Mouse (Mus musculus) midbrain, embryonic 15.5 days (tissue): ENCODE data around the gene Arvcf. TPM values are rescaled to one million over a fixed set of nuclear protein-coding genes. Genes with fewer than 3 reads are reported as not detected.

Experiments
- ATAC-seq: fragments of 200-750 bp; cut with Nextera tagmentation; replicated peaks from 2 replicates; pipeline ENCODE4 v1.8.0; 2017; ENCODE audit warnings: moderate TSS enrichment
- H3K27ac ChIP-seq: fragments of 300-500 bp; sonication (generic); 2 replicates; pipeline ENCODE4 v1.5.1; 2015; ENCODE audit warnings: mild to moderate bottlenecking, inconsistent platforms
- H3K27me3 ChIP-seq: fragments of 300-500 bp; sonication (generic); replicated peaks from 2 replicates; pipeline ENCODE4 v1.6.1; 2015; ENCODE audit warnings: inconsistent platforms
- H3K36me3 ChIP-seq: fragments of 300-500 bp; sonication (generic); replicated peaks from 2 replicates; pipeline ENCODE4 v1.6.1; 2015; ENCODE audit warnings: inconsistent platforms
- H3K4me1 ChIP-seq: fragments of 300-500 bp; sonication (generic); 2 replicates; pipeline ENCODE4 v1.6.1; 2015; ENCODE audit warnings: inconsistent platforms
- H3K4me2 ChIP-seq: fragments of 300-500 bp; sonication (generic); 2 replicates; pipeline ENCODE4 v1.6.1; 2015; ENCODE audit warnings: inconsistent platforms, mild to moderate bottlenecking, moderate library complexity
- H3K4me3 ChIP-seq: fragments of 300-500 bp; sonication (generic); 2 replicates; pipeline ENCODE4 v1.5.1; 2015; ENCODE audit warnings: mild to moderate bottlenecking, inconsistent platforms
- H3K9ac ChIP-seq: fragments of 300-500 bp; sonication (generic); 2 replicates; pipeline ENCODE4 v1.6.1; 2015; ENCODE audit warnings: mild to moderate bottlenecking, inconsistent platforms
- H3K9me3 ChIP-seq: fragments of 300-500 bp; sonication (generic); 2 replicates; pipeline ENCODE4 v1.6.1; 2016; ENCODE audit warnings: inconsistent platforms
- whole genome bisulfite sequencing: fragments of 180-500 bp; shearing (Covaris S2); methylation state at CpG from one replicate; pipeline ENCODE4 v1.1.7; 2015; ENCODE audit warnings: mixed read lengths; 5-methylcytosine and 5-hydroxymethylcytosine counted together
- polyA plus RNA-seq: library from polyadenylated mRNA; unstranded; fragments of >200 nt; fragmentation: Nextera tagmentation; extraction: Ambion mirVana; gene quantifications from 2 replicates; pipeline ENCODE4 v1.2.1, GENCODE M21; 2015

Gene Arvcf
- polyA plus RNA-seq, 1 experiment from 2014 or later = 94.4 TPM

DNA sequence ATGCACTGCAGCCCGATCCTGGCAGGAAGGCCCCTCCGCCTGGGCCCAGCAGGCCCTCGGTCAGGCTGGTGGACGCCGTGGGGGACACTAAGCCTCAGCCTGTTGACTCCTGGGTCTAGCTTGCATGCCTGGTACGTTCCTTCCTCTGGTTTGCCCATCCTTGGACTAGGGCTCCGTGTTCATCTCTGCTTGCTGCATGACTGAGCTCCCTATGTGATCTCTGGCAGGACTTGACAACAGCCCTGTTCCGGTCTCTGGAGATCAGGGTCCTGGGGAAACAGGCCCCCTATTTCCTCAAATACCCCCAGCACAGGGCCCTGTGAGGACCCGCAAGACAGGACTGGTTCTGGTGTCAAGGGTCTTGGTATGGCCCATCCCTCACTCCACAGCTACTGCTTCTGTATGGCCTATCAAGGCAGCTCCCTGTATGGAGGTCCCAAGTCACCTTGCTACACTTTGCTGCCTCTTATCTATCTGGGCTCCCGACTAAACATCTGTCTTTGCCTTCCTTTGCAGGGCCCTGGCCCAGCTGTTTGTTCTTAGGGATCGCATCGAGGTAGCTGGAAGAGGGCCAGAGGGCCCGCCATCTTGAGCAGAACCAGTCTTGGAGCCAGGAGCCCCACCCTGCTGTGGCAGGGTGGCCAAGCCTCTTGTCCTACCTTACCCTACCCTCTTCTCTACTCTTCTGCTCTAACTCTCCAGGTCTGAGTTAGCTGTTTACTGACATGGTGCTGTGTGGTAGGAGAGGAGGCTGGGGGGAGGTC is 57.3 kb downstream of the Arvcf start:
- H3K9me3 ChIP-seq = no peaks in the 10 kb centered on the region
- peaks cover 21% of the 10 kb centered on the region for H3K4me1 ChIP-seq
- no peaks in the 10 kb centered on the region for H3K27me3 ChIP-seq
- peak overlapping the region; percentile 30; the same call in 1 of the 2 replicates for H3K27ac ChIP-seq
- 84% methylated on average over 13 of the region's 13 CpGs for WGBS
- H3K36me3 ChIP-seq = peaks cover 36% of the 10 kb centered on the region
- H3K9ac ChIP-seq = no peak overlapping the region; the same call in 1 of the 2 replicates
- no peak for ATAC-seq
- H3K4me2 ChIP-seq = no peak overlapping the region
- H3K4me3 ChIP-seq = no peak overlapping the region

DNA sequence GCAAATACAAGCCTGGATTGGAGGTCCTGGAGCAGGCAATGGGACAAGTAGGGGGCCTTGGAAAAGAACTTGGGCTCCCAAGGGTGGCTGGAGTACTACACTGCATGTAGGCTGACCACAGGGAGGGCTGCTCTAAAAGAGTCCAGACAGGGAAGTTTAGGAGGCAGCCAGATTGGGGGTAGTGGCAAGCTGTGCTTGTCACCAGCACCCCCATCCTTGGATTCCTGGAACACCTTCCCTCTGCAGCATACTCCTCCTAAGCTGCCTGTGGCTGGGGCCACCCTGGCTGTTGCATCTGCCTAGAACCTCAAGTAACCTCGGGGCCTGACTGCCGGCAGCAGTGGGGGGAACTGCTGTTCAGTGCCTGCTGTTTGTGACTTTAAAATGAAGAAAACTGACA is 57.9 kb downstream of the Arvcf start:
- H3K4me3 ChIP-seq = no peak overlapping the region
- WGBS = 56% methylated on average over 2 of the region's 2 CpGs
- H3K27me3 ChIP-seq = no peaks in the 10 kb centered on the region
- no peak for ATAC-seq
- H3K4me2 ChIP-seq = no peak overlapping the region
- no peaks in the 10 kb centered on the region for H3K9me3 ChIP-seq
- H3K4me1 ChIP-seq = peaks cover 17% of the 10 kb centered on the region
- no peak overlapping the region for H3K9ac ChIP-seq
- H3K36me3 ChIP-seq = peaks cover 36% of the 10 kb centered on the region
- H3K27ac ChIP-seq = peak overlapping the region; percentile 30; the same call in 1 of the 2 replicates

- H3K4me3 ChIP-seq = no peak overlapping the region
- H3K4me1 ChIP-seq = peaks cover 17% of the 10 kb centered on the region
- peak; percentile 50 for ATAC-seq
- H3K27me3 ChIP-seq = no peaks in the 10 kb centered on the region
- 10% methylated on average over 2 of the region's 2 CpGs for WGBS
- no peaks in the 10 kb centered on the region for H3K9me3 ChIP-seq
- H3K27ac ChIP-seq = peak overlapping the region; percentile 39; the same call in 1 of the 2 replicates
- H3K36me3 ChIP-seq = peaks cover 36% of the 10 kb centered on the region
- H3K9ac ChIP-seq = no peak overlapping the region
- H3K4me2 ChIP-seq = no peak overlapping the region
Measured at GRCm38 (mm10) chr16:18406293-18406692, 58.3 kb downstream of the Arvcf start.

DNA sequence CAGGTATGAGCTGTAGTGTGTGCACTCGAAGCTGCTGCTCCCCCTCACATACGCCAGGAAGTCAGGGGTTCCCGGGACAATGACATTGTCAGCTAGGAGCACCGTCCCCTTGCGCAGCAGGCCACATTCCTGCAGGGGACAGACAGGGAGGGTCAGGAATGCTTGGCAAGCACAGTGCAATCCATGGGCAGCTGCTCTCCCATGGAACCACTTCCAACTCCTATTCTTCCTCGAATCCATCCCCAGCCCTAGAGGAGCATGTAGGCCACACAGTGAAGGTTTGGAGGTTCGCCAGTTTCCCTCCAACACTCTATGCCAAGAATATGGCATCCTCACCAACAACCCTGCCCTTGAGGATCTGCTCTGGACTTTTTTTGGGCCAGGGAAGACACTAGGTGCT is 59.9 kb downstream of the Arvcf start:
- Histone ChIP-seq H3K27me3 (no peaks in the 10 kb centered on the region), H3K36me3 (peaks cover 32% of the 10 kb centered on the region), H3K4me1 (peaks cover 16% of the 10 kb centered on the region), H3K27ac (peak overlapping the region; percentile 43; the same call in 1 of the 2 replicates), H3K9me3 (no peaks in the 10 kb centered on the region), H3K9ac (no peak overlapping the region), H3K4me3 (no peak overlapping the region), H3K4me2 (no peak overlapping the region)
- no peak for ATAC-seq
- WGBS = 72% methylated on average over 7 of the region's 7 CpGs

DNA sequence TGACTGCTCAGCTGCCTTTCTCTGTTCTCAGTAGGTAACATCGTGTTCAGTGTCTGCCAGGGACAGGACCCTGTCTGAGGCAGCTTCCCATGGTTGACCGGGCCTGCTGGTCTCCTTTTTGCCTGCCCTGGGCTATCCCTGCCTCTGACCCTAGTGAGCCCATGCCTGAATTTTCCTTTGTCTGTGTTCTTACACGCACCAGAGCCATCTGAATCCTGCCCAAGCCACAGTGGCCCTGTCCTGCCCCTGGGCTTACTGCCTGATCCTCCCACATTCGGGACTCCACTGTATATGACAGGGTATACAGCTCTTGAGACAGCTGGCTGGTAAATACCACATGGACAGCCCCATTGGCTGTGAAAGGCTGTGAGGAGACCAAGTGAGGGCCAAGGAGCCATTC is 61.8 kb downstream of the Arvcf start:
- Histone ChIP-seq H3K4me3 (no peak overlapping the region), H3K36me3 (peaks cover 15% of the 10 kb centered on the region; the same call in 1 of the 2 replicates), H3K9me3 (no peaks in the 10 kb centered on the region), H3K4me1 (peaks cover 16% of the 10 kb centered on the region), H3K27ac (no peak overlapping the region), H3K27me3 (no peaks in the 10 kb centered on the region), H3K4me2 (no peak overlapping the region), H3K9ac (no peak overlapping the region)
- ATAC-seq = no peak
- WGBS = 58% methylated on average over 4 of the region's 4 CpGs

DNA sequence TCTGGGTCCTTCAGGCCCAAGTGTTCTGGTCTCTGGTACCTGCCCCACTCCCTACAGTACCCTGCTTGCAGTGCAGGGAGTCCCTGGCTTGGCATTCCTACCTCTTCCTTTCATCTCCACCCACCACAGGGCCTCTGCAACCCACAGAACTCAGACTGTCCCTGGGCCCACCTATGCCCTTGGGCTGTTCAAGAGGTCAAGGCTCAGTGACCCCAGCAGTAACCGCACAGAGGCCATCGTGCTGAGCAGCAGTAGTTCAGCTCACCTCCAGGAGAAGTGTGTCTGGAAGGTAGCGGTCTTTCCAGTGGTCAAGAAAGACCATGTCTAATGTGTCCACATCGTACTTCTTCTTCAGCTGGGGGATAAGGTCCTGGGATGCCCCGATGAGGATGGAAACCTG is 62.4 kb downstream of the Arvcf start:
- Histone ChIP-seq H3K4me3 (no peak overlapping the region), H3K9ac (no peak overlapping the region), H3K4me1 (peaks cover 16% of the 10 kb centered on the region), H3K27ac (0 out of 2 replicates have a peak overlapping the region, but pooled peaks have one; percentile 12), H3K9me3 (no peaks in the 10 kb centered on the region), H3K36me3 (peaks cover 11% of the 10 kb centered on the region; the same call in 1 of the 2 replicates), H3K27me3 (no peaks in the 10 kb centered on the region), H3K4me2 (no peak overlapping the region)
- WGBS = 81% methylated on average over 5 of the region's 5 CpGs
- ATAC-seq = 0 out of 2 replicates have a peak, but pooled peaks have one; percentile 5

DNA sequence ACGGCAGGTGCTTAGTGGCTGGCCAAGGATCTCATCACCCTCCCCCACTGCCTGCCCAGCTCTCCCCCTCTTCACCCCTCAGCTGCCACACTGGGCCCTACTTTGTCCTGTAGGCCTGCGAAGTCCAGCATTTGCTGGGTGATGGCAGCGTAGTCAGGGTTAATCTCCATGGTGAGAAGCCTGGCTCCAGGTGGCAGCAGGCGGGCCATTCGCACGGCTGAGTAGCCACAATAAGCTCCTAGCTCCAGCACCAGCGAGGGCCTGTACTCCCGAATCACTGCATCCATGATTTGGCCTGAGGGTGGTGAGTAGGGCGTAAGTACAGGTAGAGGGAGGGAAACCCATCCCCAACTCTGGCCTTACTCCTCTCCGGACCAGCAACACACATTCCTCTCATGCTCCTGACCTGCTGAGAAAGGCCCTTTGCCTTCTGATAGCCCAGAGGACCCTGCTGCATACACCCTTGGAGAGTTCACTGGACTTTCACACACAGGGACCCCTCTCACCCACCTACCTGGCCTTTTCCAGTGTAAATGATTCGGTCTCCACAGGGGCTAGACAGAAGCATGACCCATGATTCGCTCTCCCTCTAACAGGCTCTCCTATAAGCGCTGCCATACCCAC is 63.2 kb downstream of the Arvcf start:
- peak overlapping the region; percentile 12; the same call in 1 of the 2 replicates for H3K27ac ChIP-seq
- no peak overlapping the region for H3K9ac ChIP-seq
- WGBS = 42% methylated on average over 13 of the region's 13 CpGs

GRCm38 (mm10) chr16:18411802-18412476 is 64.0 kb downstream of the Arvcf start:
- 0 out of 2 replicates have a peak, but pooled peaks have one; percentile 6 for ATAC-seq
- 84% methylated on average over 12 of the region's 12 CpGs for WGBS
- Histone ChIP-seq H3K4me3 (no peak overlapping the region), H3K9ac (no peak overlapping the region), H3K4me1 (peaks cover 13% of the 10 kb centered on the region), H3K4me2 (no peak overlapping the region), H3K27ac (no peak overlapping the region), H3K36me3 (0 out of 2 replicates have a peak, but pooled peaks cover 6% of the 10 kb centered on the region), H3K9me3 (no peaks in the 10 kb centered on the region), H3K27me3 (no peaks in the 10 kb centered on the region)

More for the DNA sequence above, 63.2 kb downstream of the Arvcf start:
- no peaks in the 10 kb centered on the region for H3K9me3 ChIP-seq
- 0 out of 2 replicates have a peak, but pooled peaks have one; percentile 10 for ATAC-seq
- H3K4me3 ChIP-seq = no peak overlapping the region
- H3K36me3 ChIP-seq = 0 out of 2 replicates have a peak, but pooled peaks cover 6% of the 10 kb centered on the region
- H3K27me3 ChIP-seq = no peaks in the 10 kb centered on the region
- H3K4me2 ChIP-seq = no peak overlapping the region
- H3K4me1 ChIP-seq = peaks cover 13% of the 10 kb centered on the region

GRCm38 (mm10) chr16:18413032-18413816 is 65.2 kb downstream of the Arvcf start:
- H3K4me1 ChIP-seq = peaks cover 13% of the 10 kb centered on the region
- no peak overlapping the region for H3K4me3 ChIP-seq
- no peaks in the 10 kb centered on the region for H3K9me3 ChIP-seq
- no peak overlapping the region for H3K27ac ChIP-seq
- H3K36me3 ChIP-seq = 0 out of 2 replicates have a peak, but pooled peaks cover 3% of the 10 kb centered on the region
- H3K27me3 ChIP-seq = no peaks in the 10 kb centered on the region
- no peak overlapping the region for H3K9ac ChIP-seq
- H3K4me2 ChIP-seq = no peak overlapping the region
- 89% methylated on average over 7 of the region's 7 CpGs for WGBS
- no peak for ATAC-seq

GRCm38 (mm10) chr16:18416094-18416761 is 68.2 kb downstream of the Arvcf start:
- no peak overlapping the region for H3K4me3 ChIP-seq
- no peak overlapping the region for H3K4me2 ChIP-seq
- 79% methylated on average over 18 of the region's 18 CpGs for WGBS
- no peak overlapping the region for H3K9ac ChIP-seq
- peaks cover 7% of the 10 kb centered on the region for H3K4me1 ChIP-seq
- H3K27ac ChIP-seq = no peak overlapping the region
- H3K9me3 ChIP-seq = no peaks in the 10 kb centered on the region
- no peaks in the 10 kb centered on the region for H3K27me3 ChIP-seq
- 0 out of 2 replicates have a peak, but pooled peaks cover 3% of the 10 kb centered on the region for H3K36me3 ChIP-seq
- ATAC-seq = no peak

GRCm38 (mm10) chr16:18416837-18417236 is 68.9 kb downstream of the Arvcf start:
- Histone ChIP-seq H3K9ac (no peak overlapping the region), H3K4me3 (no peak overlapping the region), H3K36me3 (0 out of 2 replicates have a peak, but pooled peaks cover 3% of the 10 kb centered on the region), H3K27ac (no peak overlapping the region), H3K4me2 (no peak overlapping the region), H3K9me3 (no peaks in the 10 kb centered on the region), H3K4me1 (0 out of 2 replicates have a peak, but pooled peaks cover under 1% of the 10 kb centered on the region), H3K27me3 (no peaks in the 10 kb centered on the region)
- WGBS = 84% methylated on average over 3 of the region's 3 CpGs
- ATAC-seq = 0 out of 2 replicates have a peak, but pooled peaks have one; percentile 20
